Mouse (Mus musculus) monocyte, adult 5-6 weeks (primary cell): ENCODE data around the gene Tor1aip1. TPM values are rescaled to one million over a fixed set of nuclear protein-coding genes. Genes with fewer than 3 reads are reported as not detected.
A peak's percentile ranks its signal among the peaks of the same experiment; 100 is the strongest.
"Not testable (repeated sequence)": the region's sequence is repeated elsewhere in the genome, so short reads cannot be mapped to it uniquely, and the experiment has no call there.

Source experiments
- ATAC-seq: fragments of 153-309, 156-312 bp; replicated peaks from 2 replicates; pipeline ENCODE4 v1.8.0; 2017; ENCODE audit warnings: mild to moderate bottlenecking; ENCODE audit not compliant: low TSS enrichment, insufficient number of reproducible peaks, severe bottlenecking, poor library complexity, low FRiP score
- total RNA-seq: library from RNA; stranded (forward); fragments of 200-1000, 200-491, 200-594 nt; gene quantifications from 3 replicates; pipeline ENCODE4 v1.2.3, GENCODE M21; 2017

Gene Tor1aip1
- total RNA-seq: 86.4 to 108 TPM (median 91.2 TPM) in 3 replicates

DNA sequence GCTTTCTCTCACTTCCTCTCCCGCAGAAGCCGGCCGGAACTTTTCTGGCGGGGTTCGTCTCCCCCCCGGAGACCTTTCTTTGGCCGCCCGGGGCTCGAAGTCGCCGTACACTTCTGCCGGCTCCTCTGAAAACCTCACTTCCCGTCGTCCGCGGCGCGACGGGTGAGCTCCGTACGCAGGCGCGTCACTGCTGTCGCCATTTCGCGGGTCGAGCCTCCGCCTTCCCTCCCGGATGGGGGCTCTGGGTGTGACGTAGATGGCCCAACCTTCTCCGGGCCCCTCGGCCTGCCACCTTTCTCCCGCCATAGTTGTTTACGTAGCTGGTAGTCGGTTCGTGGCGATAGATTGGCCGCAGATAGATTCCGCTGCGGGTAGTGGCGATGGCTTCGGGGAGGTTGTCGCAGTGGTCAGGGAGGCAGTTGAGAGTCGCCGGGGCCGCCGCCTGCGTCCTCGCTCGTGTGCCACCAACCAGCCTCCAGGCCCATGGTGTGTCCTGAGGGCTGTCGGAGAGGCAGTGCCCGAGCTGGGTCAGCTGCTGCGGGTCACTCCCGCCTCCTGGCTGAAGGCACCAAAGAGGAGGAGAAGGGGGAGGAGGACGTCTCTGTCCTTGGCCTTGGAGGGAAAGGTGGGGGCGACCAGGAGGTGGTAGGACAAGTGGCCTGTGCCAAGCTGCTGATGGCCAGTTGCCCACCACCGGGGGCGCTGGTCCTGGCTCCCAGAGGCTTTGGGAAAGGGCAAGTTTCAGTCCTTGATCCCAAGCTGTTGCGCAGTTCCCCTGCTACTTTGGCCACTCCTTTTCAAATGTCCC lies at the start of gene Tor1aip1:
Gene Tor1aip1, minus strand, starts transcription at position 551 of the 808 bp plus-strand sequence.
- ATAC-seq: peak; percentile 80

DNA sequence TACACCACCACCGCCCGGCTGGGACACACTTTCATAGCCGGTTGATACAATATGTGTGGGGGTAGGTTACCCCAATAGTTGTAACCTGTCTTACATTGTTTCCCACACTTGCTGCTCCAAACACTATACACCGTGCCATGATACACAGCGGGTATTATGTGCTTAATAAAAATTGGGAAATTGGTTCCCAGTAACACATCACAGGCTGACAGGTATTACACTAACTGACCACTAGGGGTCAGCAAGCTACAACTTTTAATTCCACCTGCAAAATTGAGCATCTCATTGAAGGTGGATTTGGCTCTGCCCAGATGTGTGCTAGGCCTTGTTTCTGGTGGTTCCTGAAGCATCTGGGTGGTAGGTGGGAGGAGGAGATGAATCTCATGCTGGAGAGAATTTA lies 49.5 kb upstream of the Tor1aip1 start:
- peak; percentile 67 for ATAC-seq

DNA sequence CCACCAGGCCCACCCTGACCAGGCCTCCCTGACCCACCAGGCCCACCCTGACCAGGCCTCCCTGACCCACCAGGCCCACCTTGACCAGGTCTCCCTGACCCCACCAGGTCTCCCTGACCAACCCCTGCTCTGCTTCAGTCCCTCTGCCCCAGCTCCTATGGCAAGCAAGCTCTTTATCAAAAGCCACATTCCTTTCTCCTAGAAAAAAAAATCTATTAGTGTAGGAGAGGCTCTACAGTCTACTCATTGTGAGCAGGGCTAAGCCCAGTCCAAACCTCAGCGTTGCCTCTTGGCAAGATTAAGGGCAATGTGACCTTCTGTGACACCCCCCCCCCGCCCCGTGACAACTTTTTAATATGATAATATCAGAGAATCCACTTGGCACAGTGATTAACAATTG lies 48.3 kb upstream of the Tor1aip1 start:
- no peak for ATAC-seq

DNA sequence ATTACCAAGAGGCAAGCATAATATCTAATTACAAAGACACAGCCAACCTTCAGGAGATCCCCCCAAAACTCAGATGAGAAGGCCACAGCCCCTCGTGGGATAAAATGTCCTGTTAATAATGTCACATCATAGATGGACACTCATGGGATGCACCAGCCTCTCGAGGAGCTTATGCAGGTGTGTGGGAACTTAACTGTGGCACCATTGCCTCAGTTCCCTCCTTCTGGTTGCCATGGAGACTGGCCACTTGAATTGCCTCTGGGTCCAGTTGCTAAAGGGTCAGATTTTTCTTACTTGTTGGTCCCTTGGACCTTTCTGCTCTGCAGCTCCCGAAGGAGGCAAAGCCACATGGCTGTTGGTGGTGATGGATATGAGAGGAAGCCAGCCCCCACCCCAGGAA lies 41.4 kb upstream of the Tor1aip1 start:
- ATAC-seq: no peak

DNA sequence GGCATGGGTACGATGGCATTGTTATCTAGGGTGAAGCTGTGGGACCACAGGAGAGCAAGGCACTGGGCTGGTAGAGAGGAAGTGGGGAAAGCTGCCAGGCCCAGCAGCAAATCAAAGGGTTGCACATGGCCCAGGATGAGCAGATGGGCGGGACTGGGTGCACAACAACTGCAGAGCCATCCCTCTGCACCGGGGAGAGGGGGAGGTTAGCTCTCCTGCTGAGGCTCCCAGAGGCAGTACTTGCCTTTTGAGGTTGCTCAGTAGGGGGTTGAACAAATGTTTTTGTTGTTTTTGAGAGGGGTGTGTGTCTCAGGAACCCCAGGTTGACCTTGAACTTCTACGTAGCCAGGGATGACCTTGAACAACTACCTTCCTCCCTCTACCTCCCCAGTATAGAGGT lies 40.2 kb upstream of the Tor1aip1 start:
- ATAC-seq: no peak

DNA sequence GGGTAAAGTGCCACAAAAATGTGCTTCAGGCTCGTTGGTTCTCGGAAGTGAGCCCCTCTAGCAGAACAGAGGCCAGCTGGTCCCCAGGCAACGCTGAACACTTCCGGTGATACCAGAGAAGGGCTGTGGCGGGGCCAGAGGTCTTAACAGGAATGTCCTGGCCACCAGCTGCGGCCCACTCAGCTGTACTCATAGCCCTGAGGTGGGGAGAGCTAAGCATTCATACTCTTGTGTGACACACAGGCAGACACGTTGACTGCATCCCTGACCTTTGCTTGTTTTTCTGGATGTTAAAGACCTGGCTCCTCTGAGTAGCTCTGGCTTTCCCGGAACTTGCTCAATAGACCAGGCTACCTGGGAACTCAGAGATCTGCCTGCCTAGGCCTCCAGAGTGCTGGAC lies 38.3 kb upstream of the Tor1aip1 start:
- ATAC-seq: no peak

DNA sequence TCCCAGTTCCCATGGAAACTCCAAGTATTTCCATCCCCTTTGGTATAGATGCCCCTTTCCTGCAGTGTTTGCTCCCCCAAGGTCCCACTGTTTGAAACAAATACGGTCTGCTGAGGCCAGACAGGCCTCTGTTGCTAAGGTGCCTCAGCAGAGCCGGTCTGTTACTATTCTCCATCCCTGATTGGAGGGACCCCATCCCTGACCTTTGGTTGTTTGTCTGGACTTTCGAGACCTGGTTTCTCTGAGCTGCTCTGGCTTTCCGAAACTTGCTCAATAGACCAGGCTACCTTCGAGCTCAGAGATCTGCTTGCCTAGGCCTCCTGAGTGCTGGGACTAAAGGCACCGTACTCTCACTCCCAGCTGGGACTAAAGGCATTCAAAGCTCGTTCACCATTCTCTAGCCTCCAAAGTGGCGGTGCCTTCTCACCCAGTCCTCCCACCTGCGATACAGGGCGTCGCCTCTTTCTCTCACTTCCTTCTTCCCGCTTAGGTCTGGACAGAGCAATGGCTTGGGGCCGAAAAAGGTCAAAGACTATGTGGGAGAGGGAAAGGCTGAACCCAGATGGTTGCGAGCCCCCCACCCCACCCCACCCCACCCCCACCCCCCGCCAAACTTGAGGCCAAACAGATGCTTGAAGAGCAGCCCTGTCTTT lies 37.0 kb upstream of the Tor1aip1 start:
- peak; percentile 41; the same call in 1 of the 2 replicates for ATAC-seq

DNA sequence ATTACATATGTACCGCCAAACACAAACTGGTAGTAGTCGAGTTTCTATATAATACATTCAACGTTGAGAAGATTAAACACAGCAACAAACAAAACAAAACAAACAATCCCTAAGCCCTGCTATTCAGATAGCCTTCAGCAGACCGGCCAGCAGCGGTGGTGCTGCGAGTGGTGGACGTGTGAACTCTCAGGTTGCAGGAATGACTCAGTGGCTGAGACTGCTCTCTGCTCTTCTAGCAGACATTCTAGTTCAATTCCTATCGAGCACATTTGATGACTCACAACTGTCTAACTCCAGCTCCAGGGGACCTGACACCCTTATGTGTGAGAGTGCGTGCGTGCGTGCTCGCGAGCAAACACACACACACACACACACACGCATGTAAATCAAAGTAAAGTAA lies 33.8 kb upstream of the Tor1aip1 start:
- no peak for ATAC-seq

DNA sequence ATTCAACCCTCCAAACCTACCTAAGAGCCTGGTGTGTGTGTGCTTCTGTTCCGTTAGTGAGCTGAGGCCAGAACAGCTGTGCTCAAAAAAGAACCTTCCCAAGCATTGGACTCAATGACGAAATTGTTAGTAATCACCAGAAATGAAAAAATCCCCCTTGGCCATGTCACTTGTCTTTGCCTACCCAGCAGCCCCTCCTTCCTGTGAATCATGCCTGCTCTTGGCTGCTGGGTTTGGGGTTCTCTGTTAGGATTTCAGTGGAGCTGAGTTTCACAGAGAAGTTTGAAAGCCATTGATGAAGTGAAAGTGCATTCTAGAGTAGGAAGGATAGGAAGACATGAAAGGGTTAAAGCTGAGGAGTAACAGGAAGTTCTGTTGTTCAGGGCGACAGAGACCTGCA lies 29.9 kb upstream of the Tor1aip1 start:
- 0 out of 2 replicates have a peak, but pooled peaks have one; percentile 42 for ATAC-seq

DNA sequence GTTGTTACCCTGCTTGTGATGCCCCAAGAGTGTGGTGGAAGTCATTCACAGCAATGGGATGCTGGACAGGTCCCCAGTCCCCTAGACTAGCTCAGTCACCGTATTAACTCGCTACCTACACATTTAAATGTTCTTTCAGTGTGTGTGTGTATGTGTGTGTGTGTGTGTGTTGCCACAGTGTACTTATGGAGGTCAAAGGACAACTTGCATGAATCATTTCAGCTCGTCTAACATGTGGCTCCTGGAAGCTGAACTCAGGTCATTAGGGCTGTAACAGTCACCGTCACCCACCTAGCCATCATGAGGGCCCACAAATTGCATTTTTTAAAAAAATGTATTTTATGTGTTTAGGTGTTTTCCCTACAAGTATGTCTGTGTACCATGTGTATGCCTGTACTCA lies 25.9 kb upstream of the Tor1aip1 start:
- no peak for ATAC-seq

DNA sequence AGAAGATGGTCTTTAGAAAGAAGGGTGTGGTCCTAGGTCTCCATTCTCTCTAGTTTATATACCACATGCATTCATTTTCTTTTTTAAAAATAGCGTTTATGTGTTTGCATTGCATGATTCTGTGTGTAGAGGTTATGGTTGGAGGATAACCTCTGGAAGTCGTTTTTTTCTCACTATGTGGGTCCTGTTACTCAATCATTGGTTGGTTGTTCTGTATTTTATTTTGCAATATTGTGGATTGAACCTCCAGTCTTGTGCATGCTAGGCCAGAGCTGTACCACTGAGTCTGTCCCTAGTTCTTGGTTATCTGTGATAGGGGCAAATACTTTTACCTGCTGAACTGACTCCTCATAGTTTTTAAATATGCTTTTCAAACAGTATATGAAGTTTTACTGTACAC lies 21.9 kb upstream of the Tor1aip1 start:
- no peak for ATAC-seq

DNA sequence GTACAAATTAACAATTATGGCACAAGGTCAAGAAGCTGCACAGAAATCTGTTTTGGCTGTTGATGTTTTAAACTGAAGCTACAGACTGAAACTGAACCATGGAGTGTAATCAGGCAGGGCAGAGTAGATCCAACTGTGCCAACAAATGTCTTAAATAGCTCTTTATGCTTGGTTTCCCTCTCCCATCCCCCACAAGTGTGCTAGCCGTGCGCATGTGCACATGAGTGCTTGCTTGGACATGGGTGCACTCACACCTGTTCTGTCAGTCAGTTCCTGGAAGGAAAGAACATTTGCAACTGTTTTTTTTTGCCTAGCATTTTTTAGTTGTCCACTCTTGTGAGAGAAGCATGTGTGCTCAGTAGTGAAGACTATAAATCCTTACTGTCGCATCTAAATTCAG lies 10.4 kb upstream of the Tor1aip1 start:
- no peak for ATAC-seq

DNA sequence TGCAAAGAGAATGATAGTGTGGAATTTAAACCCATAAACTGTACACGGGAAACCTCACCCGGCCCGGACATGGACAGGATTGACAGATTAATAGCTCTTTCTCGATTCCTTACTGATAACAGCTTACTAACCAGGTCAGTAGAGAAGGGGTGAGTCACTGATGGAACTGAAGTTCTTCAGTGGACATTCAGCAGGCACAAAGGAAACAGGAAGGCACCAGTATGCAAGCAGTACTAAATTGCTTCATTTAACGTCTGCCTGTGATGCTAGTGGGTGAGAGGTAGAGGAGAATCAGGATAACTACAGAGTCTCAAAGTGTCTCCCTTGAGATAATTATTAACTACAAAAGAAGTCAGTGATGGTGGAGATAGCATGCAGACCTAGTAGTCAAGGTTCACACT lies 7.9 kb upstream of the Tor1aip1 start:
- ATAC-seq: no peak

DNA sequence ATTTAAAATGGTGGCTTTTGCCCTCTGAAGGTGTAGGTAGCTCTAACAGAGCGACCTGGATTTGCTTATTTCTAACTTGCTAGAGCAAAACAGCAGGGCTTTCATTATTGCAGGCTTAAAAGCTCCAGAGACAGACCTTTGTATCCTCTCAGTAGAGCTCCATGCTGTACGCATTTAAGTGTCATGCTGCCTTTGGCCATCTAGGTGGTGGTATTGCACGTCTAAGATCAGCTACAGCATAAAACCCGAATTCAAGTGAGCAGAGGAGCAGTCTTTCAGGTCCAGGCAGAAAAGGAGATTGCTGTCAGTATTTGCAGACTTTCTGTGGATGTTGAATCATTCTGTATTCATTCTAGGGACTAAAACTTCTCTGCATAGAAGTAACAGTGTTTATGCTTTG lies 6.7 kb upstream of the Tor1aip1 start:
- ATAC-seq: peak; percentile 51; the same call in 1 of the 2 replicates

DNA sequence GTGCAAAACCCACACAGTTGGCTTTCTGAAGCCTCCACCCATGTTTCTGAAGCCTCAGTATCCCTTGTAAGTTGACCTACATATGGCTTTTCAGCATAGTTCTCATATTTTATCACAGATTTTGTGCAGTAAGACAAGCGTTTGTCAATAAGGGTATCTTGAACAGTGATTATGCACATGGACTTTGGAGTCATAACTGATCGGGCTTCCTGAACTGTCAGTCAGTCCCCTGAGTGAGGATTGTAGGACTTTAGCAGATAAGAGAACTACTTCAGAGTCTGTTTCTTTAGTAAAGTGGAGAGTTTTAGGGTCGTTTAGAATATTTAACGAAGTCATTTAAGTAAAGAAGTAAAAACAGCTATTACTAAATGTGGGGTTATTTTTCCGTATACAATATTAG lies 6.2 kb upstream of the Tor1aip1 start:
- no peak for ATAC-seq

DNA sequence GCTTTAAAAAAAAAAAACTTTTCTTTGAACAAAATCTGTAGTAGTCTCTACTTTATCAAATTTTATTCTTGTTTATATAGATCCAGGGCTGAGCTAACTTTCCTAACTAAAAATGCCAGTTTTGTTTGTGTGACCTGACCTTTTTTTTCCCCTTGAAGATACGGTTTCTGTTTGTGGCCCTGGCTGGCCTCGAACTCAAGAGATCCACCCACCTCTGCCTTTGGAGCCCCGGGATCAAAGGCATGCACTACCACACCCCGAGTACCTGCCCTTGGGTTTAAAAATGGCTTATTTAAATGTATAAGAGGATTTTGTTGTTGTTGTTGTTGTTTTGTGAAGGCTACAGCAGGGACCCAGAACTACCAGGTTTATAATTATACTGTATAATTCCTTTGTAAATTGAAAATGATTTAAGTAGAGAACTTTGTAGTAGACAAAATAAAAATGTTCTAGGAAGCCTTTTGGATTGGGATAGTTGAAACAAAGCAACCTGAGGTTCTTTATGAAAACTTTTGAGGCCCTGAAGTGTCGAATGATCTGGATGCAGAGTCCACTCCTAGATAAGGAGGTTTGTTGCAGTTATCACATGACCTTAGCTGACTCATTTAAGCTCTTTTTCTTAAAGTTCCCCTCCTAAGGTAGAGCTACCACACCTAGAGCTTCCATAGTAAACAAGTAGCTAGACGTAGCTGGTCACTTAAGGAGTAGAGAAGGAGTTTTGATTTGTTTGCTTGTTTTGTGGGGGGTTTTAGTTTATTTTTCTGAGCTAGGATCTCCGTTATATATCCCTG lies 5.4 kb upstream of the Tor1aip1 start:
- ATAC-seq: no peak

DNA sequence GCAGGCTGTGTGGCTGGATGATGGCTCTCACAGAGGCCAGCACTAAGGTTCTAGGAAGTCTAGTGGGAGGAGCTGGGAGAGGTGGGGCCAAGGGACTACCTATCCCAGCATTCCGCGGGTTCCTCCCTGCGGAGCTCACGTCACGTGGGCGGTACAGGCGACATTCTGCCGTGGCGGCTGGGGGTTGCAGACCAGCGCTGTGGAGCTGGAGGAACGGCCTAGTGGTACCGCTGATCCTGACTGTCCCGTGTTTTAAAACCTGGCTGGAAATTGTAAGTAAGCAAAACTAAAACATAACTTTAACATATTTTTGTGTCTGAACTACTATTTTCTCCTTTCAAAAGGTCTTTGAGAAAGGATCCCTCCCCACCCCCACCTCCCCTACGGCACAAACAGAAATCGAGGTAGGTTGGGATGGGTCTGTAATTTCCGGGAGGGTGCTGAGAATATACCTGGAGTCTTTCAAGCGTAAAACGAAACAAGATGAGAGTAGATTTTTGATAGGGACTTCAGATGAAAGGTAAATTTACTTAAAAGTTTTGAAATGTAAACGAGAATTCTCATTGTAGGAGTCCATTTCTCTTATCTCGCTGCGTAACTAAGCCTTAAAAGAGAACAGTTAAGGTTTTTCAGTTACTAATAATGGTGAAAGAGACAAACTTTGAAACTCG lies 4.6 kb upstream of the Tor1aip1 start:
- ATAC-seq: peak; percentile 72

DNA sequence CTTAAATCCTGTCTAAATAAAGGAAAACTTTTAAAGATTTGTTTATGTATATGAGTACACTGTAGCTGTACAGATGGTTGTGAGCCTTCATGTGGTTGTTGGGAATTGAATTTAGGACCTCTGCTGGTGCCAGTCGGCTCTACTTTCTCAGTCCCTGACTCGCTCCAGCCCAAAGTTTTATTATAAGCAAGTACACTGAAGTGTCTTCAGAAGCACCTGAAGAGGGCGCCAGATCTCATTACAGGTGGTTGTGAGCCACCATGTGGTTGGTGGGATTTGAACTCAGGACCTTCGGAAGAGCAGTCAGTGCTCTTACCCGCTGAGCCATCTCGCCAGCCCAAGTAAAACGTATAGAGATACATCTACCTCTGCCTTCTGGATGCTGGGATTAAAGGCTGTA lies 3.7 kb upstream of the Tor1aip1 start:
- ATAC-seq: not testable (repeated sequence)

DNA sequence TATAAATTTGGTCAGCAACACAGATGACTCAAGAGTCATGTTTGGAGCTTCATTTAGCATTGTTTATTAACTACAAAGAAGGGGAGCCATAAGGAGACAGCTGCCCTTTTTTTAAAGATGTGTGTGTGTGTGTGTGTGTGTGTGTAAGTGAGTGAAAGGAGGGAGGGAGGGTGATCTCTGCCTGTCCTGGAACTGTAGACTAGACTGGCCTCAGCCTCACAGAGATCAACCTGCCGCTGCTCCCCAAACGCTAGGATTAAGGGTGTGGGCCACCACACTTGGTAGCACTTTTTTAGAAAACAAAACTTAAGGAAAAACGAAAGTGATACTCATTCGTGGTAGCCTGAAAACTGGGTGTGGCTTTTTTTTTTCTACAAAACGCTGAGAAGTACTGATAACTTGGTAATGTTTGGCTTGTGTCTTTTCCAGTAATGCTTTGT lies 884 bp upstream of the Tor1aip1 start:
- ATAC-seq: no peak
